Mouse (Mus musculus) spleen, adult 2 months (tissue): ENCODE results near the gene Gm20388. TPM values are rescaled to one million over a fixed set of nuclear protein-coding genes. Genes with fewer than 3 reads are reported as not detected.

ENCODE experiments used
- DNase-seq, 2 experiments: peaks; one replicate each; pipeline versions ENCODE4 v3.0.0 to v3.0.0-alpha.2; 2012 to 2021; ENCODE audit warnings: low spot score in 2 of 2, low read depth in 1 of 2
- H3K27ac ChIP-seq: fragments of 200-500 bp; 2 replicates; pipeline ENCODE4 v1.5.1; 2012; ENCODE audit warnings: low read length, inconsistent platforms; ENCODE audit not compliant: insufficient read depth
- H3K27me3 ChIP-seq: fragments of 200-500 bp; 2 replicates; pipeline ENCODE4 v1.6.1; 2012; ENCODE audit warnings: mild to moderate bottlenecking, moderate library complexity, low read length, inconsistent platforms; ENCODE audit not compliant: control insufficient read depth, insufficient read depth
- H3K36me3 ChIP-seq: fragments of 200-500 bp; 2 replicates; pipeline ENCODE4 v1.6.1; 2012; ENCODE audit warnings: mild to moderate bottlenecking, low read length, inconsistent platforms; ENCODE audit not compliant: control insufficient read depth, insufficient read depth
- H3K4me1 ChIP-seq: fragments of 200-500 bp; 2 replicates; pipeline ENCODE4 v1.6.1; 2011; ENCODE audit warnings: inconsistent platforms; ENCODE audit not compliant: control insufficient read depth, insufficient read depth, insufficient read length
- H3K4me3 ChIP-seq: fragments of 200-500 bp; 2 replicates; pipeline ENCODE4 v1.5.1; 2011; ENCODE audit warnings: mild to moderate bottlenecking, inconsistent platforms; ENCODE audit not compliant: insufficient read depth, insufficient read length; ENCODE audit errors: extremely low read depth
- CTCF ChIP-seq: fragments of 200-500 bp; IDR thresholded peaks from 2 replicates; pipeline ENCODE4 v1.5.1; 2011; ENCODE audit warnings: mild to moderate bottlenecking, inconsistent platforms; ENCODE audit not compliant: insufficient read depth, insufficient read length, insufficient replicate concordance; ENCODE audit errors: extremely low read depth
- POLR2A ChIP-seq: fragments of 200-500 bp; IDR thresholded peaks from 2 replicates; pipeline ENCODE4 v1.6.1; 2011; ENCODE audit warnings: low read depth, low read length, inconsistent platforms
- WGBS: fragments of 180-500 bp; shearing (Covaris S2); methylation state at CpG from one replicate; pipeline ENCODE4 v1.1.7; 2018; 5-methylcytosine and 5-hydroxymethylcytosine counted together
- polyA plus RNA-seq: library from polyadenylated mRNA; depleted of rRNA; stranded (reverse); fragments of >200 nt; gene quantifications from 2 replicates; pipeline ENCODE4 v1.2.3, GENCODE M21; 2012

The Gm20388 gene
- polyA plus RNA-seq, 1 experiment: 26.1 TPM

DNA sequence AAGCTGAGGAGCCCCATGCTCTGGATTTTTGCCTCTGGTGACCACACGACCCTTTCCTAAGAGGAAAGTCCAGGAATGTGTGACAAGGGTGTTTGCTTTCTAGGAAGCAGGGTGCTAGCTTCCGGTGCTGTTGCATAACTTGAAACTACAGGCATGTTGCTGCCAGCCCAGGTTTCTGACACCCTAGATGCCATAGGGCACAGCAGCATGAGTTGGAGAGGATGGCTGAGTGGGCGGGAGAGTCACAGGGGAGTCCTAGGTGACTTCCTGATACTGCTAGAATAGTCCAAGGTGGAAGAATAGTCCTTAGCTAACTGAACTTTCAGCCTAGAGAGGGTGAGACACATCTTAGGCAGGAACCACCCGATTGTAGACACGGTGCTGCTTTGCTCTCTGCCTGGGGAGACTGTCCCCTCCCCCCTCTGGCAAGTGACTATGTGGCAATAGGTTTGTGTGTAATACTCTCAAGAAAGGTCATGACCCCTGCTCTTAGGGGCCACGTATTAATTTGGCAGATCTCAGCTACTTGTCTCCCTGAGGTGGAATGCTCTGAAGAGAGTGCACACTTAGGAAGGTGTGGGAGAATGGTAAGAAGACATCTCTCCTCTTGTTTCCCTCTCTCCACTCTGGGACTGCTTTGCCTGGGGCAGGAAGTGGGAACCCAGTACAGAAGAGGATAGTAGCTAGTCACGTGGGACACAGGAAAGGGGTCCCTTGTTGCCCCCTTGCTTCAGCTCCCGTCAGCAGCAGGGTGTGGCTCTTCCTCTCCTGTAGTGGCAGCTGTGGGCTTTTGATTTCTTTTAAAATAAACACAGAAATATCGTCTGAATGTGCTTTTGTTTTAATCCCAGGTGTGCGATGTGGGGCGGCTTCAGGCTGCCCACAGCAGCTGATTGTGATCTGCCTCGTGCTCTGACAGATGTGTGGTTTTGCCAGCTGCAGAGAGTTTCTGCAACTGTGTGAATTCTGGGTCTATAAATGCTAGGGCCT, 2553.3 kb downstream of the Gm20388 start:
- TF ChIP-seq POLR2A (no peak), CTCF (no peak)
- no peak for DNase-seq
- Histone ChIP-seq H3K36me3 (peaks cover 24% of the 10 kb centered on the region), H3K27me3 (no peaks in the 10 kb centered on the region), H3K4me3 (no peak overlapping the region), H3K27ac (peak overlapping the region; percentile 16; the same call in 1 of the 2 replicates), H3K4me1 (peaks cover 23% of the 10 kb centered on the region)
- WGBS: 24% methylated on average over 12 of the region's 12 CpGs

GRCm38 (mm10) chr8:122464985-122465384, 2554.3 kb downstream of the Gm20388 start:
- peaks cover 22% of the 10 kb centered on the region for H3K4me1 ChIP-seq
- peaks cover 24% of the 10 kb centered on the region for H3K36me3 ChIP-seq
- TF ChIP-seq CTCF: no peak
- TF ChIP-seq POLR2A: no peak
- WGBS: 63% methylated on average over 7 of the region's 7 CpGs
- no peak overlapping the region for H3K27ac ChIP-seq
- H3K4me3 ChIP-seq: no peak overlapping the region
- DNase-seq: no peak
- no peaks in the 10 kb centered on the region for H3K27me3 ChIP-seq

- no peak for TF ChIP-seq CTCF
- TF ChIP-seq POLR2A: no peak
- H3K4me3 ChIP-seq: no peak overlapping the region
- 63% methylated on average over 13 of the region's 13 CpGs for WGBS
- peaks cover 25% of the 10 kb centered on the region for H3K36me3 ChIP-seq
- H3K4me1 ChIP-seq: peaks cover 16% of the 10 kb centered on the region; the same call in 1 of the 2 replicates
- H3K27ac ChIP-seq: no peak overlapping the region
- no peak for DNase-seq
- H3K27me3 ChIP-seq: no peaks in the 10 kb centered on the region
These were observed 2557.2 kb downstream of the Gm20388 start for GRCm38 (mm10) chr8:122467816-122468215.

DNA sequence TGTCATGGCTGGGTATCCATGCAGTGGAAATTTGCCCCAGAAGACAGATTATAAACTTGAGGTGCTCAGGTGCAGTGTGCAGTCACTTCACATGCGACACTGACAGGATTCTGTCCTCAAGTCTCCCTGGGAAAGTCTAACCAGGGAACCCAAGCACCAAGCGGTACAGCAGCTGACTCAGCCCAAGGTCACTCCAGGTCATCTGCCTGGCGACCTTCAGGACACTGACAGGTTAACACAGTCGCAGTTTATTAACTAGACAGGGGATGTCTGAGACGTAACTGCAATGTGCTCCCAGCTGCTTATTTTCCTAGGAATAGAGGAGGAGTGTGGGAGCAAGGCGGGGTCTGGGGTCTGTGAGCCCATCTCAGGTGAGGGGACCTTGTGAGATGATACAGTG, 2558.8 kb downstream of the Gm20388 start:
- 78% methylated on average over 6 of the region's 6 CpGs for WGBS
- Histone ChIP-seq H3K4me1 (peaks cover 15% of the 10 kb centered on the region; the same call in 1 of the 2 replicates), H3K27me3 (no peaks in the 10 kb centered on the region), H3K27ac (peak overlapping the region; percentile 13; the same call in 1 of the 2 replicates), H3K36me3 (peaks cover 25% of the 10 kb centered on the region), H3K4me3 (no peak overlapping the region)
- no peak for TF ChIP-seq CTCF
- TF ChIP-seq POLR2A: no peak
- no peak for DNase-seq

- TF ChIP-seq CTCF: no peak
- no peak for TF ChIP-seq POLR2A
- no peak for DNase-seq
- WGBS: 49% methylated on average over 10 of the region's 10 CpGs
- H3K27me3 ChIP-seq: no peaks in the 10 kb centered on the region
- peaks cover 18% of the 10 kb centered on the region; the same call in 1 of the 2 replicates for H3K4me1 ChIP-seq
- H3K4me3 ChIP-seq: peak overlapping the region; percentile 22; the same call in 1 of the 2 replicates
- H3K36me3 ChIP-seq: peaks cover 25% of the 10 kb centered on the region
- H3K27ac ChIP-seq: peak overlapping the region; percentile 27
These were observed 2559.3 kb downstream of the Gm20388 start for GRCm38 (mm10) chr8:122469965-122470364.

DNA sequence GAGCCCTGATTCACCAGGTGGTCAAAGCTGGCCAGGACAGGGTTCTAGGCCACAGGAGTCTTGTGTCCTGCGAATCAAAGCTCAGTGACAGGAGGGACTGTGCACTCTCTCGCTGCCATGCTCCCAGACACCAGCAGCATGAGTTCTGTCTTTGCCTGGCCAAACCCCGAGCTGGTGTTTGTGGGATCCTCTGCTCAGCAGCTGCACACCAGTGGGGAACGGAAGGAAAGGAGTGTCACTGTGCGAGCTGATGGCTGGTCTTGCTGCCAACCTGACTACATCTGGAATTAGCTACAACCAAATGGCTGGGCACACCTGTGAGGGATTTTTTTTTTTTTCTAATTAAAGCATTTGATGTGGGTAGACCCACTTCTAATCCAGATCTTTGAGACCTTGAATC, 2560.1 kb downstream of the Gm20388 start:
- Histone ChIP-seq H3K4me1 (peaks cover 20% of the 10 kb centered on the region; the same call in 1 of the 2 replicates), H3K27me3 (no peaks in the 10 kb centered on the region), H3K27ac (peak overlapping the region; percentile 27), H3K4me3 (no peak overlapping the region), H3K36me3 (peaks cover 24% of the 10 kb centered on the region)
- 28% methylated on average over 5 of the region's 5 CpGs for WGBS
- TF ChIP-seq CTCF: no peak
- TF ChIP-seq POLR2A: no peak
- no peak for DNase-seq

DNA sequence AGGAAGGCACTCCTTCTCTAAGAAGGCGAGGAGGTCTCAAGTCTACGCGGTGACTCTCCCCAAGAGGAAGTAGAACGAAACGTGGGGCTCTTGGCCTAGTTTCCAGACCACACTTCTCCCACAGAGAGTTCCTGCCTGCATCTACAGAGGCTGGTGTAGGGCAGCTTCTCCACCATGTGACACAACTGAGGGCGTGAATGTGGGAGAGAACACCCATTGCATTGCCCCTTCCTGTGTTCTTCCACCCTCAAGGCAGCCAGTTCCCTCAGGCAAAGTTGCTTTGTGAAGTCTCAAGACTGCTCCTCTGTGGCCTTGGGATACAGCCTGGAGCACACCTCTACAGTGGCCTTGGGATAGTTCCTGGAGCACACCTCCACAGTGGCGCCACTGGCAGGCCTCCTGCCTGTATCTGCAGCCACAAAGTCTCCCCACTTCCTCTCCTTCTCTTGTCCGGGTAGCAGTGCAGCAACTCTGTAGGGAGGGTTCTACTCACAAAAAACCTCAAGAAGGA, 2563.3 kb downstream of the Gm20388 start:
- TF ChIP-seq CTCF (no peak), POLR2A (no peak)
- DNase-seq: peak in 1 of 2 experiments; percentile 28

More for the DNA sequence above, 2563.3 kb downstream of the Gm20388 start:
- no peak overlapping the region for H3K4me3 ChIP-seq
- peaks cover 9% of the 10 kb centered on the region for H3K36me3 ChIP-seq
- H3K4me1 ChIP-seq: peaks cover 20% of the 10 kb centered on the region; the same call in 1 of the 2 replicates
- no peaks in the 10 kb centered on the region for H3K27me3 ChIP-seq
- peak overlapping the region; percentile 78 for H3K27ac ChIP-seq
- 7% methylated on average over 8 of the region's 8 CpGs for WGBS
